Mouse (Mus musculus) hindbrain, postnatal 0 days (tissue): ENCODE measurements around the gene Il10rb. TPM values are rescaled to one million over a fixed set of nuclear protein-coding genes. Genes with fewer than 3 reads are reported as not detected.
A peak's percentile ranks its signal among the peaks of the same experiment; 100 is the strongest.

Experiments used
- ATAC-seq: fragments of 200-750 bp; cut with Nextera tagmentation; 2 replicates; pipeline ENCODE4 v1.8.0; 2017; ENCODE audit warnings: mild to moderate bottlenecking, moderate TSS enrichment, moderate library complexity
- DNase-seq: peaks from one replicate; pipeline ENCODE4 v3.0.0-alpha.2; 2015; ENCODE audit warnings: low spot score
- H3K27ac ChIP-seq: fragments of 300-500 bp; sonication (generic); 2 replicates; pipeline ENCODE4 v1.5.1; 2014; ENCODE audit warnings: mild to moderate bottlenecking
- H3K27me3 ChIP-seq: fragments of 300-500 bp; sonication (generic); 2 replicates; pipeline ENCODE4 v1.6.1; 2014; ENCODE audit warnings: low read length, mixed read lengths; ENCODE audit not compliant: insufficient read depth
- H3K36me3 ChIP-seq: fragments of 300-500 bp; sonication (generic); 2 replicates; pipeline ENCODE4 v1.6.1; 2014; ENCODE audit warnings: low read length, mixed read lengths; ENCODE audit not compliant: insufficient read depth
- H3K4me1 ChIP-seq: fragments of 300-500 bp; sonication (generic); 2 replicates; pipeline ENCODE4 v1.6.1; 2014; ENCODE audit warnings: antibody characterized with exemption, low read length, mixed read lengths; ENCODE audit not compliant: insufficient read depth
- H3K4me2 ChIP-seq: fragments of 300-500 bp; sonication (generic); 2 replicates; pipeline ENCODE4 v1.6.1; 2014; ENCODE audit warnings: low read depth, mild to moderate bottlenecking, low read length, moderate library complexity, mixed read lengths
- H3K4me3 ChIP-seq: fragments of 300-500 bp; sonication (generic); 2 replicates; pipeline ENCODE4 v1.5.1; 2014; ENCODE audit warnings: low read length
- H3K9ac ChIP-seq: fragments of 300-500 bp; sonication (generic); replicated peaks from 2 replicates; pipeline ENCODE4 v1.6.1; 2014; ENCODE audit warnings: mild to moderate bottlenecking, low read length, moderate library complexity, mixed read lengths
- H3K9me3 ChIP-seq: fragments of 300-500 bp; sonication (generic); 2 replicates; pipeline ENCODE4 v1.6.1; 2016; ENCODE audit warnings: low read length, mixed read lengths
- CTCF ChIP-seq: IDR thresholded peaks from 2 replicates; pipeline ENCODE4 v1.5.1; 2016; ENCODE audit warnings: antibody characterized with exemption, control low read depth, low read depth
- WGBS: fragments of 180-500 bp; shearing (Covaris S2); extraction: QIAGEN DNeasy Blood & Tissue Kit; methylation state at CpG from one replicate; pipeline ENCODE4 v1.1.7; 2014; 5-methylcytosine and 5-hydroxymethylcytosine counted together
- polyA plus RNA-seq: library from polyadenylated mRNA; unstranded; fragments of >200 nt; fragmentation: Nextera tagmentation; extraction: Ambion mirVana; gene quantifications from 2 replicates; pipeline ENCODE4 v1.2.1, GENCODE M21; 2015
- total RNA-seq: library from RNA; depleted of rRNA; stranded (reverse); fragments of >200 nt; gene quantifications from 2 replicates; pipeline ENCODE4 v1.2.3, GENCODE M21; 2014

Gene Il10rb
- total and polyA plus RNA-seq, 2 experiments from 2014 or later: 7.1 to 14.8 TPM

- H3K4me1 ChIP-seq: no peaks in the 10 kb centered on the region
- H3K9me3 ChIP-seq: no peaks in the 10 kb centered on the region
- no peaks in the 10 kb centered on the region for H3K27me3 ChIP-seq
- no peaks in the 10 kb centered on the region for H3K36me3 ChIP-seq
- no peak overlapping the region for H3K4me2 ChIP-seq
- TF ChIP-seq CTCF: peak; percentile 24; the same call in 1 of the 2 replicates
- no peak overlapping the region for H3K27ac ChIP-seq
- ATAC-seq (no peak), DNase-seq (peak; percentile 22)
- WGBS: 59% methylated on average over 7 of the region's 7 CpGs
- H3K4me3 ChIP-seq: no peak overlapping the region
- no peak overlapping the region for H3K9ac ChIP-seq
Measured at GRCm38 (mm10) chr16:91441366-91441765, 35.4 kb downstream of the Il10rb start.

- no peak overlapping the region for H3K27ac ChIP-seq
Measured at GRCm38 (mm10) chr16:91441811-91442240, 35.9 kb downstream of the Il10rb start.

GRCm38 (mm10) chr16:91442446-91442845 is 36.5 kb downstream of the Il10rb start:
- Histone ChIP-seq H3K9me3 (no peaks in the 10 kb centered on the region), H3K4me2 (no peak overlapping the region), H3K27me3 (no peaks in the 10 kb centered on the region), H3K4me3 (no peak overlapping the region), H3K9ac (no peak overlapping the region), H3K4me1 (no peaks in the 10 kb centered on the region), H3K27ac (no peak overlapping the region), H3K36me3 (no peaks in the 10 kb centered on the region)
- DNase-seq (no peak), ATAC-seq (no peak)
- 75% methylated on average over 4 of the region's 4 CpGs for WGBS
- TF ChIP-seq CTCF: no peak

More at GRCm38 (mm10) chr16:91441811-91442240, 35.9 kb downstream of the Il10rb start:
- no peaks in the 10 kb centered on the region for H3K4me1 ChIP-seq
- no peak overlapping the region for H3K9ac ChIP-seq
- no peaks in the 10 kb centered on the region for H3K27me3 ChIP-seq
- no peak overlapping the region for H3K4me3 ChIP-seq
- DNase-seq (no peak), ATAC-seq (no peak)
- no peak overlapping the region for H3K4me2 ChIP-seq
- H3K36me3 ChIP-seq: no peaks in the 10 kb centered on the region
- 79% methylated on average over 7 of the region's 7 CpGs for WGBS
- no peaks in the 10 kb centered on the region for H3K9me3 ChIP-seq
- no peak for TF ChIP-seq CTCF

- H3K4me3 ChIP-seq: no peak overlapping the region
- DNase-seq (no peak), ATAC-seq (no peak)
- no peak overlapping the region for H3K4me2 ChIP-seq
- no peak overlapping the region for H3K9ac ChIP-seq
- H3K27me3 ChIP-seq: no peaks in the 10 kb centered on the region
- no peaks in the 10 kb centered on the region for H3K36me3 ChIP-seq
- no peak overlapping the region for H3K27ac ChIP-seq
- no peaks in the 10 kb centered on the region for H3K9me3 ChIP-seq
- no peaks in the 10 kb centered on the region for H3K4me1 ChIP-seq
- WGBS: 80% methylated on average over 8 of the region's 8 CpGs
- no peak for TF ChIP-seq CTCF
Measured at GRCm38 (mm10) chr16:91443211-91443611, 37.2 kb downstream of the Il10rb start.

- H3K9ac ChIP-seq: no peak overlapping the region
- 85% methylated on average over 4 of the region's 4 CpGs for WGBS
- no peak overlapping the region for H3K4me3 ChIP-seq
- no peaks in the 10 kb centered on the region for H3K27me3 ChIP-seq
- no peaks in the 10 kb centered on the region for H3K9me3 ChIP-seq
- H3K27ac ChIP-seq: no peak overlapping the region
- TF ChIP-seq CTCF: no peak
- DNase-seq (no peak), ATAC-seq (no peak)
- H3K4me1 ChIP-seq: no peaks in the 10 kb centered on the region
- H3K4me2 ChIP-seq: no peak overlapping the region
- H3K36me3 ChIP-seq: no peaks in the 10 kb centered on the region
Measured at GRCm38 (mm10) chr16:91444847-91445246, 38.9 kb downstream of the Il10rb start.

GRCm38 (mm10) chr16:91445566-91445965 is 39.6 kb downstream of the Il10rb start:
- Histone ChIP-seq H3K4me3 (no peak overlapping the region), H3K9ac (no peak overlapping the region), H3K4me2 (no peak overlapping the region), H3K4me1 (no peaks in the 10 kb centered on the region), H3K27me3 (no peaks in the 10 kb centered on the region), H3K27ac (no peak overlapping the region), H3K9me3 (no peaks in the 10 kb centered on the region), H3K36me3 (no peaks in the 10 kb centered on the region)
- ATAC-seq (no peak), DNase-seq (no peak)
- WGBS: 91% methylated on average over 5 of the region's 5 CpGs
- TF ChIP-seq CTCF: no peak

GRCm38 (mm10) chr16:91446778-91447511 is 41.0 kb downstream of the Il10rb start:
- no peak overlapping the region for H3K4me3 ChIP-seq
- H3K4me2 ChIP-seq: no peak overlapping the region
- no peaks in the 10 kb centered on the region for H3K36me3 ChIP-seq
- DNase-seq: no peak
- H3K4me1 ChIP-seq: no peaks in the 10 kb centered on the region
- no peak overlapping the region for H3K27ac ChIP-seq
- no peak for ATAC-seq
- H3K27me3 ChIP-seq: no peaks in the 10 kb centered on the region
- H3K9ac ChIP-seq: no peak overlapping the region
- H3K9me3 ChIP-seq: no peaks in the 10 kb centered on the region
- 69% methylated on average over 8 of the region's 8 CpGs for WGBS
- TF ChIP-seq CTCF: no peak
